Mouse (Mus musculus): ENCODE data around the gene Parn.

GRCm38 (mm10) chr16:13492996-13493395 is 175.0 kb downstream of the Parn start:
- no peak for TF ChIP-seq CTCF (IDR thresholded peaks at IDR 0.05; ENCODE audit: low read depth)
- no peak for TF ChIP-seq EP300 (IDR thresholded peaks at IDR 0.05; ENCODE audit: low read depth)
